Mouse (Mus musculus) kidney, postnatal 0 days (tissue): ENCODE results near the gene Plxna1. TPM values are rescaled to one million over a fixed set of nuclear protein-coding genes. Genes with fewer than 3 reads are reported as not detected.
A peak's percentile ranks its signal among the peaks of the same experiment; 100 is the strongest.

Experiments used
- ATAC-seq: fragments of 200-750 bp; cut with Nextera tagmentation; replicated peaks from 2 replicates; pipeline ENCODE4 v1.8.0; 2017; ENCODE audit warnings: low read depth, moderate number of reproducible peaks, moderate TSS enrichment, moderate library complexity; ENCODE audit not compliant: low FRiP score
- DNase-seq: peaks from one replicate; pipeline ENCODE4 v3.0.0-alpha.2; 2016; ENCODE audit warnings: low spot score
- H3K27ac ChIP-seq: fragments of 300-500 bp; sonication (generic); 2 replicates; pipeline ENCODE4 v1.5.1; 2014; ENCODE audit warnings: mild to moderate bottlenecking
- H3K27me3 ChIP-seq: fragments of 300-500 bp; sonication (generic); 2 replicates; pipeline ENCODE4 v1.6.1; 2014; ENCODE audit warnings: low read length, mixed read lengths; ENCODE audit not compliant: insufficient read depth
- H3K36me3 ChIP-seq: fragments of 300-500 bp; sonication (generic); 2 replicates; pipeline ENCODE4 v1.6.1; 2014; ENCODE audit warnings: low read length, mixed read lengths; ENCODE audit not compliant: insufficient read depth
- H3K4me1 ChIP-seq: fragments of 300-500 bp; sonication (generic); replicated peaks from 2 replicates; pipeline ENCODE4 v1.6.1; 2014; ENCODE audit warnings: antibody characterized with exemption, low read length, mixed read lengths; ENCODE audit not compliant: insufficient read depth
- H3K4me2 ChIP-seq: fragments of 300-500 bp; sonication (generic); 2 replicates; pipeline ENCODE4 v1.6.1; 2014; ENCODE audit warnings: mild to moderate bottlenecking, low read length, moderate library complexity, mixed read lengths
- H3K4me3 ChIP-seq: fragments of 300-500 bp; sonication (generic); replicated peaks from 2 replicates; pipeline ENCODE4 v1.5.1; 2014; ENCODE audit warnings: low read depth, low read length
- H3K9ac ChIP-seq: fragments of 300-500 bp; sonication (generic); 2 replicates; pipeline ENCODE4 v1.6.1; 2014; ENCODE audit warnings: low read depth, low read length
- H3K9me3 ChIP-seq: fragments of 300-500 bp; sonication (generic); replicated peaks from 2 replicates; pipeline ENCODE4 v1.6.1; 2016; ENCODE audit warnings: low read length, inconsistent platforms, mixed read lengths
- CTCF ChIP-seq: IDR thresholded peaks from 2 replicates; pipeline ENCODE4 v1.5.1; 2016; ENCODE audit warnings: antibody characterized with exemption, low read depth, mild to moderate bottlenecking, moderate library complexity
- WGBS: fragments of 180-500 bp; shearing (Covaris S2); extraction: QIAGEN DNeasy Blood & Tissue Kit; methylation state at CpG from one replicate; pipeline ENCODE4 v1.1.7; 2014; 5-methylcytosine and 5-hydroxymethylcytosine counted together
- polyA plus RNA-seq: library from polyadenylated mRNA; unstranded; fragments of >200 nt; fragmentation: Nextera tagmentation; extraction: Ambion mirVana; gene quantifications from 2 replicates; pipeline ENCODE4 v1.2.1, GENCODE M21; 2015

The Plxna1 gene
- polyA plus RNA-seq, 1 experiment from 2014 or later = 16.9 TPM

GRCm38 (mm10) chr6:89350037-89350515, 12.3 kb downstream of the Plxna1 start:
- DNase-seq (no peak), ATAC-seq (no peak)
- Histone ChIP-seq H3K4me2 (no peak overlapping the region), H3K27ac (no peak overlapping the region), H3K4me1 (peaks cover 38% of the 10 kb centered on the region), H3K4me3 (no peak overlapping the region), H3K9ac (0 out of 2 replicates have a peak overlapping the region, but pooled peaks have one; percentile 5), H3K36me3 (peaks cover 13% of the 10 kb centered on the region; the same call in 1 of the 2 replicates), H3K9me3 (no peaks in the 10 kb centered on the region), H3K27me3 (no peaks in the 10 kb centered on the region)
- no peak for TF ChIP-seq CTCF
- WGBS = 67% methylated on average over 1 of the region's 1 CpGs

DNA sequence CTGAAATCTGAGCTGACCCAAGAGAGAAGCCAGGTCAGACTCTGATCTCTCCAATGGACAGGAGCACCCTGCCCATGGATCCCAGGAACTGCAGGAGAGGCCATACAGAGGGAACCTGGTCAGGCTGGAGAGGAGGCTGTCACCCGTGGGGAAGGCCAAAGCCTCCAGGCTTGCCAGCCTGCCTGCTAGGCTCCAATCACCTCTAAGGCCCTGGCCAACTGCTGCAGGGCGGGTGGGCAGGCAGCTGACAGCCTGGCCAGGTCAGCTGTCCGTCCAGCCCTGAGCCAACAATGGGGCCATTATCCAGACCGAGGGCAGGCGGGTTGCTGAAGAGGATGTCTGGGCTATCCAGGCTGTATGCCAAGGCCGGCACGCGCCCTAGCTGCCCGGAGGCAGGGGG, 14.1 kb downstream of the Plxna1 start:
- DNase-seq (no peak), ATAC-seq (no peak)
- Histone ChIP-seq H3K4me2 (no peak overlapping the region), H3K9ac (no peak overlapping the region), H3K4me3 (no peak overlapping the region), H3K9me3 (no peaks in the 10 kb centered on the region), H3K36me3 (0 out of 2 replicates have a peak, but pooled peaks cover 9% of the 10 kb centered on the region), H3K4me1 (peaks cover 39% of the 10 kb centered on the region), H3K27ac (no peak overlapping the region), H3K27me3 (no peaks in the 10 kb centered on the region)
- no peak for TF ChIP-seq CTCF
- WGBS = 81% methylated on average over 9 of the region's 9 CpGs

- no peak overlapping the region for H3K27ac ChIP-seq
- H3K36me3 ChIP-seq = 0 out of 2 replicates have a peak, but pooled peaks cover 13% of the 10 kb centered on the region
- H3K4me2 ChIP-seq = no peak overlapping the region
- no peak overlapping the region for H3K9ac ChIP-seq
- WGBS = 81% methylated on average over 1 of the region's 1 CpGs
- H3K27me3 ChIP-seq = no peaks in the 10 kb centered on the region
- H3K9me3 ChIP-seq = no peaks in the 10 kb centered on the region
- no peak for TF ChIP-seq CTCF
- no peak overlapping the region for H3K4me3 ChIP-seq
- ATAC-seq (no peak), DNase-seq (no peak)
- peaks cover 35% of the 10 kb centered on the region for H3K4me1 ChIP-seq
Observed at GRCm38 (mm10) chr6:89347792-89348191, 14.6 kb downstream of the Plxna1 start.

GRCm38 (mm10) chr6:89345855-89346254, 16.6 kb downstream of the Plxna1 start:
- Histone ChIP-seq H3K27ac (peak overlapping the region; percentile 78), H3K27me3 (no peaks in the 10 kb centered on the region), H3K4me2 (no peak overlapping the region), H3K36me3 (0 out of 2 replicates have a peak, but pooled peaks cover 30% of the 10 kb centered on the region), H3K9me3 (no peaks in the 10 kb centered on the region), H3K4me3 (no peak overlapping the region), H3K4me1 (peaks cover 18% of the 10 kb centered on the region), H3K9ac (peak overlapping the region; percentile 2; the same call in 1 of the 2 replicates)
- ATAC-seq = no peak
- DNase-seq = no peak
- 100% methylated on average over 1 of the region's 1 CpGs for WGBS
- TF ChIP-seq CTCF = no peak

- DNase-seq = no peak
- H3K27ac ChIP-seq = peak overlapping the region; percentile 78
- H3K36me3 ChIP-seq = peaks cover 35% of the 10 kb centered on the region
- ATAC-seq = no peak
- H3K4me3 ChIP-seq = no peak overlapping the region
- 0 out of 2 replicates have a peak overlapping the region, but pooled peaks have one; percentile 10 for H3K4me2 ChIP-seq
- no peaks in the 10 kb centered on the region for H3K9me3 ChIP-seq
- H3K9ac ChIP-seq = peak overlapping the region; percentile 6; the same call in 1 of the 2 replicates
- peaks cover 15% of the 10 kb centered on the region for H3K4me1 ChIP-seq
- WGBS = 26% methylated on average over 3 of the region's 3 CpGs
- H3K27me3 ChIP-seq = no peaks in the 10 kb centered on the region
- TF ChIP-seq CTCF = no peak
Observed at GRCm38 (mm10) chr6:89345486-89345785, 17.0 kb downstream of the Plxna1 start.

- 0 out of 2 replicates have a peak overlapping the region, but pooled peaks have one; percentile 10 for H3K4me2 ChIP-seq
- peaks cover 38% of the 10 kb centered on the region for H3K36me3 ChIP-seq
- 27% methylated on average over 10 of the region's 10 CpGs for WGBS
- 0 out of 2 replicates have a peak, but pooled peaks have one; percentile 22 for TF ChIP-seq CTCF
- peak overlapping the region; percentile 6; the same call in 1 of the 2 replicates for H3K9ac ChIP-seq
- H3K9me3 ChIP-seq = no peaks in the 10 kb centered on the region
- H3K4me3 ChIP-seq = no peak overlapping the region
- peaks cover 15% of the 10 kb centered on the region for H3K4me1 ChIP-seq
- ATAC-seq (peak; percentile 89), DNase-seq (peak; percentile 97)
- no peaks in the 10 kb centered on the region for H3K27me3 ChIP-seq
- H3K27ac ChIP-seq = peak overlapping the region; percentile 78
Observed at GRCm38 (mm10) chr6:89344613-89345485, 17.6 kb downstream of the Plxna1 start.
